Mouse (Mus musculus) hindbrain, embryonic 11.5 days (tissue): ENCODE data around the gene Sez6l. TPM values are rescaled to one million over a fixed set of nuclear protein-coding genes. Genes with fewer than 3 reads are reported as not detected.

ENCODE experiments used
- ATAC-seq: fragments of 200-750 bp; cut with Nextera tagmentation; 2 replicates; pipeline ENCODE4 v1.8.0; 2017; ENCODE audit warnings: mild to moderate bottlenecking, moderate TSS enrichment, moderate library complexity; ENCODE audit not compliant: low FRiP score
- DNase-seq: peaks from one replicate; pipeline ENCODE4 v3.0.0-alpha.2; 2015; ENCODE audit warnings: low spot score
- H3K27ac ChIP-seq: fragments of 300-500 bp; sonication (generic); 2 replicates; pipeline ENCODE4 v1.5.1; 2014; ENCODE audit warnings: mild to moderate bottlenecking, low read depth, low read length
- H3K27me3 ChIP-seq: fragments of 300-500 bp; sonication (generic); 2 replicates; pipeline ENCODE4 v1.6.1; 2014; ENCODE audit warnings: mild to moderate bottlenecking, low read length, moderate library complexity, mixed read lengths; ENCODE audit not compliant: control insufficient read depth, insufficient read depth
- H3K36me3 ChIP-seq: fragments of 300-500 bp; sonication (generic); 2 replicates; pipeline ENCODE4 v1.6.1; 2014; ENCODE audit warnings: mild to moderate bottlenecking, low read length, moderate library complexity, mixed read lengths; ENCODE audit not compliant: control insufficient read depth, insufficient read depth
- H3K4me1 ChIP-seq: fragments of 300-500 bp; sonication (generic); replicated peaks from 2 replicates; pipeline ENCODE4 v1.6.1; 2014; ENCODE audit warnings: low read length, mixed read lengths; ENCODE audit not compliant: control insufficient read depth, insufficient read depth
- H3K4me2 ChIP-seq: fragments of 300-500 bp; sonication (generic); replicated peaks from 2 replicates; pipeline ENCODE4 v1.6.1; 2014; ENCODE audit warnings: mild to moderate bottlenecking, low read depth, low read length
- H3K4me3 ChIP-seq: fragments of 300-500 bp; sonication (generic); 2 replicates; pipeline ENCODE4 v1.5.1; 2014; ENCODE audit warnings: low read depth, low read length
- H3K9ac ChIP-seq: fragments of 300-500 bp; sonication (generic); 2 replicates; pipeline ENCODE4 v1.6.1; 2014; ENCODE audit warnings: low read depth, low read length
- H3K9me3 ChIP-seq: fragments of 300-500 bp; sonication (generic); 2 replicates; pipeline ENCODE4 v1.6.1; 2016; ENCODE audit warnings: low read length; ENCODE audit not compliant: control insufficient read depth
- WGBS: fragments of 180-500 bp; shearing (Covaris S2); extraction: QIAGEN DNeasy Blood & Tissue Kit; methylation state at CpG from one replicate; pipeline ENCODE4 v1.1.7; 2014; 5-methylcytosine and 5-hydroxymethylcytosine counted together
- polyA plus RNA-seq: library from polyadenylated mRNA; unstranded; fragments of >200 nt; fragmentation: Nextera tagmentation; extraction: Ambion mirVana; gene quantifications from 2 replicates; pipeline ENCODE4 v1.2.1, GENCODE M21; 2014

The Sez6l gene
- polyA plus RNA-seq, 1 experiment from 2014 or later: 5.1 TPM

DNA sequence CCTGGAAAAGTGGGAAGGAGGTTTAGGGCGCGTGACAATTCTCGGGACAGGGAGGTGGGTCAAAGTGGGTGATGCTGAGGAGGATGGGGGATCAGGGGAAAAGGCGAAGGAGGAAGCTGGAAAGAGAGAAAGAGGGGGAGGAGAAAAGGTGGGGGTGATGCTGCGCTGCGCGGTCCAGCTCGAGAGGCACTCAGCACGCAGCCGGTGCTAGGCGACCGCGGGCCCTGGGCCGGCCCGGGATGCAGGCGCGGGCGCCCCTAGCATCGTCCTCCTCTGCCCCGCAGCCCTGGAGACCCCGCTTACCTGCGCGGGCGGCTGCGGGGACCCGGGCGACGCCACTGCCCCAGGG lies 182.6 kb downstream of the Sez6l start:
- peak overlapping the region; percentile 87 for H3K4me2 ChIP-seq
- H3K4me3 ChIP-seq: peak overlapping the region; percentile 49
- no peaks in the 10 kb centered on the region for H3K36me3 ChIP-seq
- H3K27ac ChIP-seq: peak overlapping the region; percentile 86
- H3K4me1 ChIP-seq: peaks cover 2% of the 10 kb centered on the region
- WGBS: under 1% methylated on average over 12 of the region's 28 CpGs
- ATAC-seq (peak; percentile 77), DNase-seq (peak; percentile 66)
- peak overlapping the region; percentile 79 for H3K9ac ChIP-seq
- no peaks in the 10 kb centered on the region for H3K27me3 ChIP-seq
- H3K9me3 ChIP-seq: no peaks in the 10 kb centered on the region

DNA sequence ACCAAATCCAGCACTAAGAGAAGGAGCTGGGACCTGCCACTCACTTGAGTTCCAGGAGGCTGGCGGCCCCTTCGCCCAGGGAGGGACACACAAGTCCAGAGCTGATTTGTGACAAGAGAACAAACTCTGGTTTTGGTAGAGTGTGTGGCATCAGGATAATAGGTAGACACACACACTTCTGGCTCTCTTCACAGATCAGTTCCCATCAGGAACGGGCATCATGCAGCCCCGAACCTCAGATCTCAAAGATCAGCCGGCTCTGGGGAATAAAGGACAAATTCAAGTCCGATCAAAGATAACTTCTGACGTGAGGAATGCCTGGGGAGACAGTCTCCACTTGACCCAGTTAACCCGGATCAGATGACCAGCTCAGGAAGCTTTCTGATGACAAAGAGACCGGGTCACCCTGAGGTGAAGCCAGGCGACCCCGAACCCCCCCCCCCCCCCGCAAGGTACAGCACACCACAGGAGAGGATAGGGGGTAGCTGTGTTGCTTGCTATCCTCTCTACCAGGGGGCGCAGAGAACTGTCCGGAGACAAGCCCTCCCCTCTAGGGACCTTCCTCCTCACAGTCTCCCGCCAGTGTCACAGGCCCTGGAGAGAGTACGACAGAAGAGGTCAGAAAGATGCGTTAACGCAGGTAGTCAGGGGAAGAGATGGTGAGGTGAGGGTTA lies 183.1 kb downstream of the Sez6l start:
- peaks cover 2% of the 10 kb centered on the region for H3K4me1 ChIP-seq
- no peak for DNase-seq
- H3K27me3 ChIP-seq: no peaks in the 10 kb centered on the region
- peak overlapping the region; percentile 87 for H3K4me2 ChIP-seq
- 11% methylated on average over 18 of the region's 18 CpGs for WGBS
- ATAC-seq: peak; percentile 31; the same call in 1 of the 2 replicates
- H3K27ac ChIP-seq: no peak overlapping the region
- H3K36me3 ChIP-seq: no peaks in the 10 kb centered on the region
- peak overlapping the region; percentile 49 for H3K4me3 ChIP-seq
- no peaks in the 10 kb centered on the region for H3K9me3 ChIP-seq
- peak overlapping the region; percentile 79 for H3K9ac ChIP-seq

DNA sequence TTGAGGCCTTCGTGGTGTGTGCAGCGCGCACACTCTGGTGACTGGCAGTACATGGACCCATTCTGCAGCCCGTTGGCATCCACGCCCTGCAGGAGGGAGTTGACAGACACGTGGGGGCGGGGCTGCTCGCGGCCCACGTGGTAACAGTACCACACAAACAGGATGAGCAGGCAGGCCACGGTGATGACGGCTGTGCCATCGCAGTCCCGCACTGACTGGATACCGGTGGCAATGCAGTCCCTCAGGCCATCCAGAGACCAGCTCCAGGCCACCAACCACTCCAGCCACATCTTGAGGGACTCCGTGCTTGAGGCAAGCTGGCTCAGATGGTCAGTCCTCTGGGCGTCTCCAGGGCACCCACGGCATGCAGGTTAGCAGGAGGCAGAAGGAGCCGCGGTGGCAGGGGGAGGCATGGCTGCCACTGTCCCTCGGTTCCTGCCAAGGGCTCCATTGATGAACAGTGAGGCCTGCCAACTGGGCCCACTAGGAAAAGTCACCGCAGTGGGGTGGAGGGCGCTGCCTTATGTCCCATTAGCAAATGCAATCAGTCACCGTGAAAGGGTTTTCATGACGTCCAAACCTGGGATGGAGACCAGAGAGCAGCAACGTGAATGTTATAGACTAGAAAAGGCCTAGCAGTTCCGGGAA lies 185.2 kb downstream of the Sez6l start:
- peaks cover 2% of the 10 kb centered on the region for H3K4me1 ChIP-seq
- H3K27me3 ChIP-seq: no peaks in the 10 kb centered on the region
- DNase-seq (no peak), ATAC-seq (no peak)
- 66% methylated on average over 27 of the region's 27 CpGs for WGBS
- H3K36me3 ChIP-seq: no peaks in the 10 kb centered on the region
- H3K27ac ChIP-seq: no peak overlapping the region
- no peak overlapping the region for H3K4me2 ChIP-seq
- H3K9me3 ChIP-seq: no peaks in the 10 kb centered on the region
- H3K4me3 ChIP-seq: no peak overlapping the region
- H3K9ac ChIP-seq: no peak overlapping the region

DNA sequence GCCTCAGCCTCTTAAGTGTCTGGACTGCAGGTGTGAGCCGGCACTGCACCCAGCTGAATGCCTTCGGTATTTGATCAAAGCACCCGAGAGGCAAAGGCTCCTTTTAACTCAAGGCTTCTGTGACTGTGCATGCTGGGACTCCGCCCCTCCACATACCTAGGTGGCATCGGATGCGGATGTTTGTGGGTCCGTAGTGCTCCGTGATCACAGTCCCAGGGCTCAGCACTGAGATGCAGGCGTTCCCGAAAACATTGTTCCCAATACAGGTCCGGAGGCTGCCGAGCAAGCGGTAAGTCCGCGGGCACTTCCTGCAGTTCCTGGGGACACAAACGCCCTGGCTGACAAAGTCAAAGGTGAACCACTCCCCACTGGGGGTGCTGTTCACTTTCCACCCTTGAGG lies 186.0 kb downstream of the Sez6l start:
- Histone ChIP-seq H3K27ac (no peak overlapping the region), H3K9ac (no peak overlapping the region), H3K4me2 (no peak overlapping the region), H3K4me3 (no peak overlapping the region), H3K36me3 (no peaks in the 10 kb centered on the region), H3K27me3 (no peaks in the 10 kb centered on the region), H3K9me3 (no peaks in the 10 kb centered on the region), H3K4me1 (peaks cover 2% of the 10 kb centered on the region)
- DNase-seq (no peak), ATAC-seq (no peak)
- WGBS: 56% methylated on average over 16 of the region's 16 CpGs

DNA sequence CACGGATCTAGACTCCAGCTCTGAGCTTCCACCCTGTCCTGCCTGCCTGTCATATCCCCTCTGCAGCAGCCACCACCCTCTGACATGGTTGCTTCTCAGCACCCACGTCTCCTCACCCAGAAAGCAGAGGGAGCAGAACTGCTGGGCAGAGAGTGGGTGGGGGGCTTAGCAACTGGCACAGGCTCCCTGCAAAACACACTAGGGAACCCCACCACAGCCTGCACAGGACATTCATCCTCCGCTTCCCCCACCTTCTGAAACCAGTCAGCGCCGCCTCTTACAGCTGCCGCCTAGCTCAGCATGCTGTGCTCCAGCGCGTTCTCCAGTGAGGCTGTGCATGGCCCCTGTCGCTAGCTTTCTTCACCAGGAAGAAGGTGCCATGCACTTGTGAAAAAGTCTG lies 187.6 kb downstream of the Sez6l start:
- no peak for DNase-seq
- no peak for ATAC-seq
- Histone ChIP-seq H3K4me1 (peaks cover 2% of the 10 kb centered on the region; the same call in 1 of the 2 replicates), H3K36me3 (no peaks in the 10 kb centered on the region; the same call in 1 of the 2 replicates), H3K4me2 (no peak overlapping the region), H3K9me3 (no peaks in the 10 kb centered on the region), H3K27ac (no peak overlapping the region), H3K9ac (no peak overlapping the region), H3K27me3 (no peaks in the 10 kb centered on the region), H3K4me3 (no peak overlapping the region)
- WGBS: 86% methylated on average over 9 of the region's 9 CpGs

DNA sequence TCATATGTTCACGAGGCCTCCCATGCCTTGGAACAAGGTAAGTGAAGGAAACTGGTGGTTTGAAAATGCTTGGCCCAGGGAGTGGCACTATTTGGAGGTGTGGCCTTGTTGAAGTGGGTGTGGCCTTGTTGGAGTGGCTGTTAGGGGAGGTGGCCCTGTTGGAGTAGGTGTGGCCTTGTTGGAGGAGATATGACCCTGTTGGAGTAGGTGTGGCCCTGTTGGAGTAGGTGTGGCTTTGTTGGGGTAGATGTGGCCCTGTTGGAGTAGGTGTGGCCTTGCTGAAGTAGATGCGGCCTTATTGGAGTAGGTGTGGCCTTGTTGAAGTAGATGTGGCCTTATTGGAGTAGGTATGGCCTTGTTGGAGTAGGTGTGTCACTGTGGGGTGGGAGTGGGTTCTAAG lies 191.0 kb downstream of the Sez6l start:
- no peak overlapping the region for H3K9ac ChIP-seq
- DNase-seq (no peak), ATAC-seq (no peak)
- no peak overlapping the region for H3K4me2 ChIP-seq
- no peaks in the 10 kb centered on the region for H3K4me1 ChIP-seq
- WGBS: 89% methylated on average over 2 of the region's 2 CpGs
- H3K27ac ChIP-seq: no peak overlapping the region
- no peaks in the 10 kb centered on the region for H3K9me3 ChIP-seq
- H3K4me3 ChIP-seq: no peak overlapping the region
- no peaks in the 10 kb centered on the region; the same call in 1 of the 2 replicates for H3K36me3 ChIP-seq
- H3K27me3 ChIP-seq: no peaks in the 10 kb centered on the region

DNA sequence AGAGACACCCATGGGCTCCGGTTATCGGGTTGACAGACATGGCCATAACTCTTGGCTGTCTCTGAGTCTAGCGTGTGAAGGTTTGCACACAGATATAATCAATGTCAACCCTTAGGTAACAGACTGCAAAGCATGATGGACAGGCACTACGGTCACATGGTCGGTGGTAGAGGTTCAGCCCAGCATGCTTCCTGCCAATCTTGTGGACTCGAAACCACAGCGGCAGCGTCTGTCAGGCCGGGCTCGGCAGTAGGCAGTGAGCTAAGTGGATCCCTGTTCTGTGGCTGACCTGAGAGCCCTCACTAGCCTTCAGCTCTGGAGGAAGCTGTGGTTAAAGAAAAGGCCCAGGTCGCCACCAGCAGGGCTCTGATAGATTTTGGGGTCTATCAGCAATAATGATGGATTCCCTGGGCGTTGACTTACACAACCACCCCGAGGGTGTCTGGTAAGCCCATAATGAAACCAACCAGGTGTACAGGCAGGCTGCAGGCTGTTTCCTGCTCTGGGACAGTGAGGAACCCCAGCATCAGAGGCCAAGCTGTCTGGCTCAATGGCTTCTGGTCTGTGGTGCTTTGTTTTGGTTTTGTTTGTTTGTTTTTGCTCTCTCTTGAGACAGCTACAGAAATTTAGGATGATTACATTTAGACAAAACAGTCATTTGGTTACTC lies 192.0 kb downstream of the Sez6l start:
- Histone ChIP-seq H3K4me2 (no peak overlapping the region), H3K9me3 (no peaks in the 10 kb centered on the region), H3K27me3 (no peaks in the 10 kb centered on the region), H3K27ac (no peak overlapping the region), H3K4me1 (no peaks in the 10 kb centered on the region), H3K4me3 (no peak overlapping the region), H3K9ac (no peak overlapping the region), H3K36me3 (no peaks in the 10 kb centered on the region; the same call in 1 of the 2 replicates)
- 89% methylated on average over 13 of the region's 13 CpGs for WGBS
- DNase-seq (no peak), ATAC-seq (no peak)

DNA sequence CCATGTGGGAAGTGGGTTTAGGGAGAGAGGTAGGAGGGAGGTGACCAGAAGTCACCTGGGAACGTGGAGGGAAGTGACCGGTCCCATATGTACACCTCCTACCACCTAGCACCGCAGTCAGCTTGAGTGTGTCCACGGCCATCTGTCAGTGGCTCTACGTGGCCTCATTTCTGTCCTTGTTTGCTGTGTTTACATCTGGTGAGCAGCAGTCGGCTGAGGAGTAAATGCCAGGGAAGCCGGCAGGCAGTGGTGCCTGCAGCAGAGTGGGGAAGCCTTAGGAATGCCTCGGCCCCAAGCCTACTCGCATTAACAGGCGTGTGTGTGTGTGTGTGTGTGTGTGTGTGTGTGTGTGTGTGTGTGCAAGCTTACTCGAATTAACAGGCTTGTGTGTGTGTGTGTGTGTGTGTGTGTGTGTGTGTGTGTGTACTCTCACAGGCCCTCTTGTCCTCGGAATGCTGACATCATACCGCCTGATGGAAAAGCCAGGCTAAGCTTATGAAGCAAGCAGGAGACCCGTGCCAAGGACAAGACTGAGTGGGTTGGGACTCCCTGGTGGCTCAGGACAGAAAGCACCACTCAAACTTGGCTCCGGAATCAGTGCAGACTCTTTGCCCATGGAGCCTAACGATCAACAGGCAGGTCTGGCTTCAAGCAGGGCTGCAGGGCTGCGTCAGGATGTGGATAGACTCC lies 194.2 kb downstream of the Sez6l start:
- no peaks in the 10 kb centered on the region for H3K27me3 ChIP-seq
- no peaks in the 10 kb centered on the region; the same call in 1 of the 2 replicates for H3K36me3 ChIP-seq
- no peaks in the 10 kb centered on the region for H3K4me1 ChIP-seq
- no peak overlapping the region; the same call in 1 of the 2 replicates for H3K27ac ChIP-seq
- no peak overlapping the region for H3K4me2 ChIP-seq
- H3K4me3 ChIP-seq: no peak overlapping the region
- no peak for ATAC-seq
- no peak overlapping the region for H3K9ac ChIP-seq
- no peaks in the 10 kb centered on the region for H3K9me3 ChIP-seq
- no peak for DNase-seq
- WGBS: 71% methylated on average over 17 of the region's 17 CpGs
